Mouse (Mus musculus) hindbrain, embryonic 16.5 days (tissue): Measurements from ENCODE around the gene Fbxo45. TPM values are rescaled to one million over a fixed set of nuclear protein-coding genes. Genes with fewer than 3 reads are reported as not detected.
A peak's percentile ranks its signal among the peaks of the same experiment; 100 is the strongest.

Source experiments
- microRNA counts: library from miRNA; unstranded; fragments of <30 nt; microRNA quantifications from one replicate; lab custom pipeline; 2016
- microRNA-seq: library from miRNA; unstranded; fragments of <30 nt; microRNA quantifications from one replicate; pipeline ENCODE4, GENCODE M21; 2017
- polyA plus RNA-seq: library from polyadenylated mRNA; unstranded; fragments of >200 nt; fragmentation: Nextera tagmentation; extraction: Ambion mirVana; gene quantifications from 2 replicates; pipeline ENCODE4 v1.2.1, GENCODE M21; 2015

The Fbxo45 gene
- polyA plus RNA-seq, 1 experiment from 2014 or later = 6.0 TPM

MicroRNAs within 50 kb of the gene (microRNA counts, 519-probe panel; counts per million panel counts)
- microRNA mmu-miR-1946a (lab: Ali Mortazavi, UCI) = 2,135 counts per million, percentile 38 among the panel's probes with 10 or more counts

Small RNA genes lying within 50 kb of the gene (microRNA-seq; reads per million reads assigned to microRNA genes)
- gene Mir1946a = not detected

Other genes starting within 250 kb of the Fbxo45 start
- 13.1 and 16.2 TPM in 2 replicates for gene Senp5, start 243.9 kb downstream of the Fbxo45 start, polyA plus RNA-seq
- 24.9 and 29.9 TPM in 2 replicates for gene Pak2, start 167.8 kb downstream of the Fbxo45 start, polyA plus RNA-seq
- gene Pigx, start 147.4 kb downstream of the Fbxo45 start, polyA plus RNA-seq = 94.0 and 94.8 TPM in 2 replicates
- gene Cep19, start 147.4 kb downstream of the Fbxo45 start, polyA plus RNA-seq = 48.0 and 51.0 TPM in 2 replicates
- 7.7 and 9.7 TPM in 2 replicates for gene Nrros, start 81.6 kb downstream of the Fbxo45 start, polyA plus RNA-seq
- gene Bex6, start 67.3 kb downstream of the Fbxo45 start, polyA plus RNA-seq = not detected in 2 replicates
- gene Wdr53, start 69 bp upstream of the Fbxo45 start, polyA plus RNA-seq = 14.2 and 15.8 TPM in 2 replicates
- not detected in 2 replicates for gene Smco1, start 24.3 kb upstream of the Fbxo45 start, polyA plus RNA-seq
- gene Rnf168, start 30.3 kb upstream of the Fbxo45 start, polyA plus RNA-seq = 23.4 and 23.8 TPM in 2 replicates
- gene Ubxn7, start 85.1 kb upstream of the Fbxo45 start, polyA plus RNA-seq = 17.9 and 18.3 TPM in 2 replicates
- not detected in 2 replicates for gene Tm4sf19, start 153.3 kb upstream of the Fbxo45 start, polyA plus RNA-seq
- 37.9 and 41.9 TPM in 2 replicates for gene Tctex1d2, start 172.5 kb upstream of the Fbxo45 start, polyA plus RNA-seq
- 46.9 and 50.5 TPM in 2 replicates for gene Pcyt1a, start 183.8 kb upstream of the Fbxo45 start, polyA plus RNA-seq
- gene Slc51a, start 240.7 kb upstream of the Fbxo45 start, polyA plus RNA-seq = 0.19 TPM in 1 of 2 replicates, not detected in the other
- gene Zdhhc19, start 249.1 kb upstream of the Fbxo45 start, polyA plus RNA-seq = not detected in 2 replicates